Mouse (Mus musculus) midbrain, embryonic 13.5 days (tissue): ENCODE data around the gene Adam1b. TPM values are rescaled to one million over a fixed set of nuclear protein-coding genes. Genes with fewer than 3 reads are reported as not detected.

Source experiments
- ATAC-seq: fragments of 200-750 bp; cut with Nextera tagmentation; 2 replicates; pipeline ENCODE4 v1.8.0; 2017; ENCODE audit warnings: mild to moderate bottlenecking, moderate TSS enrichment, moderate library complexity
- H3K27ac ChIP-seq: fragments of 300-500 bp; sonication (generic); 2 replicates; pipeline ENCODE4 v1.5.1; 2015; ENCODE audit warnings: inconsistent platforms, mild to moderate bottlenecking, moderate library complexity
- H3K27me3 ChIP-seq: fragments of 300-500 bp; sonication (generic); 2 replicates; pipeline ENCODE4 v1.6.1; 2015; ENCODE audit warnings: mild to moderate bottlenecking, inconsistent platforms
- H3K36me3 ChIP-seq: fragments of 300-500 bp; sonication (generic); 2 replicates; pipeline ENCODE4 v1.6.1; 2015; ENCODE audit warnings: mild to moderate bottlenecking, inconsistent platforms
- H3K4me1 ChIP-seq: fragments of 300-500 bp; sonication (generic); replicated peaks from 2 replicates; pipeline ENCODE4 v1.6.1; 2015; ENCODE audit warnings: inconsistent platforms
- H3K4me2 ChIP-seq: fragments of 300-500 bp; sonication (generic); replicated peaks from 2 replicates; pipeline ENCODE4 v1.6.1; 2015; ENCODE audit warnings: moderate library complexity, mild to moderate bottlenecking, inconsistent platforms
- H3K4me3 ChIP-seq: fragments of 300-500 bp; sonication (generic); replicated peaks from 2 replicates; pipeline ENCODE4 v1.5.1; 2015; ENCODE audit warnings: mild to moderate bottlenecking, inconsistent platforms
- H3K9ac ChIP-seq: fragments of 300-500 bp; sonication (generic); replicated peaks from 2 replicates; pipeline ENCODE4 v1.6.1; 2015; ENCODE audit warnings: mild to moderate bottlenecking, inconsistent platforms
- H3K9me3 ChIP-seq: fragments of 300-500 bp; sonication (generic); 2 replicates; pipeline ENCODE4 v1.6.1; 2016; ENCODE audit warnings: mild to moderate bottlenecking, inconsistent platforms
- WGBS: fragments of 180-500 bp; shearing (Covaris S2); methylation state at CpG from one replicate; pipeline ENCODE4 v1.1.7; 2015; 5-methylcytosine and 5-hydroxymethylcytosine counted together
- polyA plus RNA-seq: library from polyadenylated mRNA; unstranded; fragments of >200 nt; fragmentation: Nextera tagmentation; extraction: Ambion mirVana; gene quantifications from 2 replicates; pipeline ENCODE4 v1.2.1, GENCODE M21; 2015

Adam1b gene
- polyA plus RNA-seq, 1 experiment from 2014 or later, result not detected

- no peak overlapping the region for H3K4me3 ChIP-seq
- WGBS, result 36% methylated on average over 3 of the region's 3 CpGs
- no peaks in the 10 kb centered on the region for H3K9me3 ChIP-seq
- H3K4me1 ChIP-seq, result no peaks in the 10 kb centered on the region
- H3K36me3 ChIP-seq, result no peaks in the 10 kb centered on the region
- no peak overlapping the region for H3K9ac ChIP-seq
- ATAC-seq, result no peak
- no peak overlapping the region for H3K27ac ChIP-seq
- H3K27me3 ChIP-seq, result no peaks in the 10 kb centered on the region
- no peak overlapping the region for H3K4me2 ChIP-seq
Measured at GRCm38 (mm10) chr5:121477680-121478079, 25.6 kb downstream of the Adam1b start.

GRCm38 (mm10) chr5:121476040-121476439, 27.2 kb downstream of the Adam1b start:
- Histone ChIP-seq H3K9me3 (no peaks in the 10 kb centered on the region), H3K36me3 (no peaks in the 10 kb centered on the region), H3K27ac (no peak overlapping the region), H3K4me3 (no peak overlapping the region), H3K9ac (no peak overlapping the region), H3K27me3 (no peaks in the 10 kb centered on the region), H3K4me1 (no peaks in the 10 kb centered on the region), H3K4me2 (no peak overlapping the region)
- ATAC-seq, result no peak
- WGBS, result 94% methylated on average over 1 of the region's 1 CpGs

GRCm38 (mm10) chr5:121474610-121475009, 28.6 kb downstream of the Adam1b start:
- Histone ChIP-seq H3K4me1 (no peaks in the 10 kb centered on the region), H3K4me3 (no peak overlapping the region), H3K9me3 (no peaks in the 10 kb centered on the region), H3K9ac (no peak overlapping the region), H3K27ac (no peak overlapping the region), H3K4me2 (no peak overlapping the region), H3K27me3 (no peaks in the 10 kb centered on the region), H3K36me3 (no peaks in the 10 kb centered on the region)
- no peak for ATAC-seq
- WGBS, result 66% methylated on average over 7 of the region's 7 CpGs

- Histone ChIP-seq H3K27ac (no peak overlapping the region), H3K9ac (no peak overlapping the region), H3K27me3 (no peaks in the 10 kb centered on the region), H3K9me3 (no peaks in the 10 kb centered on the region), H3K36me3 (no peaks in the 10 kb centered on the region), H3K4me1 (no peaks in the 10 kb centered on the region), H3K4me2 (no peak overlapping the region), H3K4me3 (no peak overlapping the region)
- no peak for ATAC-seq
- 81% methylated on average over 2 of the region's 2 CpGs for WGBS
Measured at GRCm38 (mm10) chr5:121472411-121472810, 30.8 kb downstream of the Adam1b start.

GRCm38 (mm10) chr5:121469566-121469965, 33.7 kb downstream of the Adam1b start:
- Histone ChIP-seq H3K4me3 (no peak overlapping the region), H3K27me3 (no peaks in the 10 kb centered on the region), H3K27ac (no peak overlapping the region), H3K36me3 (no peaks in the 10 kb centered on the region), H3K9ac (no peak overlapping the region), H3K4me2 (no peak overlapping the region), H3K9me3 (no peaks in the 10 kb centered on the region), H3K4me1 (no peaks in the 10 kb centered on the region)
- ATAC-seq, result no peak
- 66% methylated on average over 3 of the region's 3 CpGs for WGBS

- no peak for ATAC-seq
- Histone ChIP-seq H3K4me3 (no peak overlapping the region), H3K4me2 (no peak overlapping the region), H3K27ac (no peak overlapping the region), H3K9me3 (no peaks in the 10 kb centered on the region), H3K36me3 (no peaks in the 10 kb centered on the region), H3K4me1 (no peaks in the 10 kb centered on the region), H3K9ac (no peak overlapping the region), H3K27me3 (no peaks in the 10 kb centered on the region)
- 78% methylated on average over 5 of the region's 5 CpGs for WGBS
Measured at GRCm38 (mm10) chr5:121463601-121464250, 39.5 kb downstream of the Adam1b start.

GRCm38 (mm10) chr5:121462967-121463366, 40.3 kb downstream of the Adam1b start:
- H3K9me3 ChIP-seq, result no peaks in the 10 kb centered on the region
- H3K36me3 ChIP-seq, result no peaks in the 10 kb centered on the region
- WGBS, result 67% methylated on average over 5 of the region's 5 CpGs

GRCm38 (mm10) chr5:121462171-121462502, 41.1 kb downstream of the Adam1b start:
- 38% methylated on average over 1 of the region's 1 CpGs for WGBS
- Histone ChIP-seq H3K9me3 (no peaks in the 10 kb centered on the region), H3K27ac (no peak overlapping the region), H3K4me3 (no peak overlapping the region), H3K36me3 (no peaks in the 10 kb centered on the region), H3K4me2 (no peak overlapping the region), H3K4me1 (no peaks in the 10 kb centered on the region), H3K27me3 (no peaks in the 10 kb centered on the region), H3K9ac (no peak overlapping the region)
- ATAC-seq, result no peak

More at GRCm38 (mm10) chr5:121462967-121463366, 40.3 kb downstream of the Adam1b start:
- Histone ChIP-seq H3K4me2 (no peak overlapping the region), H3K4me1 (no peaks in the 10 kb centered on the region), H3K9ac (no peak overlapping the region), H3K27me3 (no peaks in the 10 kb centered on the region), H3K4me3 (no peak overlapping the region), H3K27ac (no peak overlapping the region)
- no peak for ATAC-seq

- Histone ChIP-seq H3K36me3 (no peaks in the 10 kb centered on the region), H3K9me3 (no peaks in the 10 kb centered on the region), H3K4me3 (no peak overlapping the region), H3K27ac (no peak overlapping the region), H3K27me3 (no peaks in the 10 kb centered on the region), H3K4me2 (no peak overlapping the region), H3K9ac (no peak overlapping the region), H3K4me1 (no peaks in the 10 kb centered on the region)
- ATAC-seq, result no peak
- WGBS, result 71% methylated on average over 4 of the region's 4 CpGs
Measured at GRCm38 (mm10) chr5:121461339-121462170, 41.7 kb downstream of the Adam1b start.

- no peak overlapping the region for H3K27ac ChIP-seq
- H3K4me3 ChIP-seq, result no peak overlapping the region
- WGBS, result 82% methylated on average over 9 of the region's 9 CpGs
- H3K27me3 ChIP-seq, result no peaks in the 10 kb centered on the region
- ATAC-seq, result no peak
- no peaks in the 10 kb centered on the region for H3K36me3 ChIP-seq
- H3K9ac ChIP-seq, result no peak overlapping the region
- H3K4me1 ChIP-seq, result peaks cover 18% of the 10 kb centered on the region
- no peaks in the 10 kb centered on the region for H3K9me3 ChIP-seq
- H3K4me2 ChIP-seq, result no peak overlapping the region
Measured at GRCm38 (mm10) chr5:121455510-121456265, 47.5 kb downstream of the Adam1b start.

- Histone ChIP-seq H3K4me3 (no peak overlapping the region), H3K27ac (no peak overlapping the region), H3K36me3 (peaks cover 5% of the 10 kb centered on the region), H3K4me1 (peaks cover 30% of the 10 kb centered on the region), H3K9ac (no peak overlapping the region), H3K9me3 (no peaks in the 10 kb centered on the region), H3K27me3 (no peaks in the 10 kb centered on the region), H3K4me2 (no peak overlapping the region)
- 90% methylated on average over 3 of the region's 3 CpGs for WGBS
- no peak for ATAC-seq
Measured at GRCm38 (mm10) chr5:121454503-121454782, 48.8 kb downstream of the Adam1b start.

GRCm38 (mm10) chr5:121453743-121454502, 49.3 kb downstream of the Adam1b start:
- H3K27me3 ChIP-seq, result no peaks in the 10 kb centered on the region
- ATAC-seq, result no peak
- WGBS, result 94% methylated on average over 13 of the region's 13 CpGs
- H3K9ac ChIP-seq, result peak overlapping the region; percentile 93; the same call in 1 of the 2 replicates
- peaks cover 10% of the 10 kb centered on the region for H3K36me3 ChIP-seq
- H3K4me2 ChIP-seq, result peak overlapping the region; percentile 85; the same call in 1 of the 2 replicates
- H3K9me3 ChIP-seq, result no peaks in the 10 kb centered on the region
- no peak overlapping the region for H3K4me3 ChIP-seq
- H3K27ac ChIP-seq, result no peak overlapping the region
- H3K4me1 ChIP-seq, result peaks cover 32% of the 10 kb centered on the region
